Mouse (Mus musculus) T-helper 1 cell (primary cell): ENCODE measurements around the gene Tsc1.

Experiments
- in situ Hi-C: fragments of 300-600 bp; cut with MboI, MseI; formaldehyde crosslinking; loops from one replicate; pipeline ENCODE4 v1.15.1; 2025; ENCODE audit warnings: high pct_unique_total_duplicates

Gene Tsc1

DNA sequence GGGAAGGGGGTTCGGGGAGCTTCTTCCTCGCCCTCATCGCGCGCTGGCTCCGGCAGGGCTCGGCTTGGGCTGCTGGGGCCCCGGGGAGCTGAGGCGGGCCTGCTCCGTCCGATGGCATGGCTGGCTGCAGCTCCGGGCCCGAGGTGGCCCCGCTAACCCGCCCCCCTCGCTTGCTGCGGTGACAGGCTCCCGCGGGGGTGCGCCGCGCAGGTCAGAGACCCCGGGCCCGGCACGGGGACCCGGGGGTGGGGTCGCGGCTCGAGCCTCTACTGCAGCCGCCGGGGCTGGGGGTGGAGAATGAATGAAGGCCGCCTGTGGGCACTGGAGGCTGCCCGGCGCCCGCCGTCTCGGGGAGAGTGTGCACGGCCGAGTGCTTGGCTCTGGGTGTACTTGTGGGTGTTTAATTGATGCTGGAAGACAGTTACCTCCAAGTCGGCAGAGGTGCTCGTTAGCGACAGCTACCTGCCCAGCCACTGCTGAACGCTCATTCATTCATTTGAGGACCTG is 460 bp downstream of the Tsc1 start:
- in situ Hi-C loops, result no loop called here

GRCm38 (mm10) chr2:28643081-28643480 is 2.1 kb downstream of the Tsc1 start:
- in situ Hi-C loops, result no loop called here

DNA sequence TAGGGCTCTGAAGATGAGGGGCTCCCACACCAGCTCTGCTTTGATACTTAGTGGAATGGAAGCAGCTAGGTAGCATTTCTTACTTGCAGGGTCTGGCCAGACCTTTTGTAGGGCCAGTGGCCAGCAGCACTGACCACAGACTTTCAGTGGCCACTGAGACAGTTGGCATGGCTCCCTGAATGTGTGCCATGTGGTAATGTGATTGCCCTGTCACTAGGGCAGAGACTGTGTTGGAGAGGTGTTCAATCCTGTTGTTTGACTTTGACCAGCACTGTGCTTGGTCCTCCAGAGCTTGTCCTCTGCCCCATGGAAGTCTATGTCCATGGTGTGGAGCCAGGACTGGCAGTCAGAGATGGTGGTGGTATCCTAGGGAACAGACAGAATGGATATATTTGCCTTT is 9.5 kb downstream of the Tsc1 start:
- in situ Hi-C loops, result no loop called here

DNA sequence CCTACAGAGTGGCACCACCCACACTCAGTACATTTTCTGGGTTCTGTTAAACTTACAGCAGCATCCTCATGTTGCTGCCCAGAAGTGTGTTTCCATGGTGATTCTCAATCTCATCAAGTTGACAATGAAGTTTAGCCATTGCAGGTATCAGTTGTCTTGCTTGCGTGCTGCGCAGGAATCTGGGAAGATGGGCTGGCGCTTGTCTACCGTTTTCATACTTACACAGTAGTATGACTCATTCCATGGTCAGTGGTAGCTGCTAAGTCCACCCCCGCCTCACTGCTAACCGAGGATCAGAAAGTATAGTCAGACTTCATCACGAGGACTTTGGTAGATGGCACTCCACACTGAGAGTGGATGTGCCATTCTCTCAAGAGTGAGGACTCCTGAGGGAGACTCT is 12.3 kb downstream of the Tsc1 start:
- in situ Hi-C loops, result no loop called here

- in situ Hi-C loops, result no loop called here
Measured at GRCm38 (mm10) chr2:28654295-28654694, 13.3 kb downstream of the Tsc1 start.

GRCm38 (mm10) chr2:28656216-28656615 is 15.2 kb downstream of the Tsc1 start:
- in situ Hi-C loops, result no loop called here

GRCm38 (mm10) chr2:28662891-28663290 is 21.9 kb downstream of the Tsc1 start:
- in situ Hi-C loops, result no loop called here

GRCm38 (mm10) chr2:28665818-28666217 is 24.8 kb downstream of the Tsc1 start:
- in situ Hi-C loops, result no loop called here

GRCm38 (mm10) chr2:28671438-28671837 is 30.4 kb downstream of the Tsc1 start:
- in situ Hi-C loops, result no loop called here

- in situ Hi-C loops, result no loop called here
Measured at GRCm38 (mm10) chr2:28676005-28676404, 35.0 kb downstream of the Tsc1 start.

- in situ Hi-C loops, result no loop called here
Measured at GRCm38 (mm10) chr2:28680710-28681109, 39.7 kb downstream of the Tsc1 start.

GRCm38 (mm10) chr2:28681718-28682117 is 40.7 kb downstream of the Tsc1 start:
- in situ Hi-C loops, result no loop called here

- in situ Hi-C loops, result no loop called here
Measured at GRCm38 (mm10) chr2:28685895-28686294, 44.9 kb downstream of the Tsc1 start.

- in situ Hi-C loops, result no loop called here
Measured at GRCm38 (mm10) chr2:28688431-28688830, 47.4 kb downstream of the Tsc1 start.

GRCm38 (mm10) chr2:28692692-28693091 is 51.7 kb downstream of the Tsc1 start:
- in situ Hi-C loops, result no loop called here

DNA sequence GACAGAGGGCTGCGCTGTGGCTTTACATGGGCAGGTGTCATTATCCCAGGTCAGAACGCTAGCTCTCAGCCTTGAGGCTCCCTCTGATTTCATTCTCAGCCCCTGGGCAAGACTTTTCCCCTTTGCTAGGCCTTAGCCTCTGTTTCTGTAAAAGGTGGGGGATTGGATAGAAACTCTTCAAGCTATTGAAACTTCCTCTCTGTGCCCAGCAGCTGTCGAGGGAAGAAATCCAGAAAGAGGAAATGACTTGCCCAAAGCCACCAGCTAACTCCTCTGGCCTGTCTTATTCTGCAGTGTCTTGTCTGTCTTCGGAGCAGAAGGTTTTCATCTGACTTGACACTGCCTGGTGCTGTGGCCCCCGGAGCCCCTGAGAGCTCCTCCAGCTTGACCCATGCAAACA is 57.5 kb downstream of the Tsc1 start:
- in situ Hi-C loops, result no loop called here

GRCm38 (mm10) chr2:28699361-28700335 is 58.6 kb downstream of the Tsc1 start, which contains the start of the genes Spaca9 and Ak8:
Spaca9 (minus strand) TSS chr2:28699727.
Ak8 (plus strand) TSS chr2:28700164.
- in situ Hi-C loops, result no loop called here

GRCm38 (mm10) chr2:28701646-28702262 is 60.7 kb downstream of the Tsc1 start:
- in situ Hi-C loops, result no loop called here

GRCm38 (mm10) chr2:28706106-28706636 is 65.1 kb downstream of the Tsc1 start:
- in situ Hi-C loops, result no loop called here

DNA sequence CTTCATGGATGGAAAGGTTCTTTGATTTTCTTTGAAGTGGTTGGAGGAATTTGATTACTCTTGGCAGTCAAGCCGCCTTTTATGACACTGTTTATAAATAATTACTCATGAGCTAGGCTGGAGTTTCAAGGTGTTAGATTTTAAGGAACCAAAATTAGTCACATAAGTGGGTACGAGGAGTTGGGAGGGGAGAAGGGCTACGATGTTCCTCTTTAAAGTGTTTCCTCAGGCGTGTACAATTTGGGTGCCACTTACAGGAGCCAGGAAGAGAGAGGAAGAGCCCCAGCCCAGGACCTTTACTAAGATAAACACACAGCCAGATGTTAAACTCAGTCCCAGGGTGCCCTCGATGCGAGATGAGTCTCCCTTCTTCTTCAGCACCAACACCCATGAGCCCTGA is 65.8 kb downstream of the Tsc1 start:
- in situ Hi-C loops, result no loop called here

DNA sequence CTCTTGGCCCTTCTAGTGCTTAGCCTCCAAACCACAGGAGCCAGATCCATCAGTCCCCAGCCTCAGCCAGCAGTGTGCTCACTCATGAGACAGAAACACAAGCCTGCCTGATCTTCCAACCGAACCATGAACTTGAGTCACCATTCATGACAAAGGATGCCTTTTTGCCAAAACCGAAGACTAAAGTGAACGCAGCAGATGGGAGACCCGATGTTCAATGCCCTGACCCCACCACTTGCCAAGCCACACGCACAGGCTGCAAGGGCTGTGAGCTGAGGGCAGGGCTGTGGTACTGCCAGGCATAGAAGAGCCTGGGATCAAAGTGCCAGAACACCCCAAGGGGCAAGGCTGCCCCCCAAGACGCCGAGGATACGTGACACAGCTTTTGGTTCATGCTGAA is 72.0 kb downstream of the Tsc1 start:
- in situ Hi-C loops, result no loop called here

DNA sequence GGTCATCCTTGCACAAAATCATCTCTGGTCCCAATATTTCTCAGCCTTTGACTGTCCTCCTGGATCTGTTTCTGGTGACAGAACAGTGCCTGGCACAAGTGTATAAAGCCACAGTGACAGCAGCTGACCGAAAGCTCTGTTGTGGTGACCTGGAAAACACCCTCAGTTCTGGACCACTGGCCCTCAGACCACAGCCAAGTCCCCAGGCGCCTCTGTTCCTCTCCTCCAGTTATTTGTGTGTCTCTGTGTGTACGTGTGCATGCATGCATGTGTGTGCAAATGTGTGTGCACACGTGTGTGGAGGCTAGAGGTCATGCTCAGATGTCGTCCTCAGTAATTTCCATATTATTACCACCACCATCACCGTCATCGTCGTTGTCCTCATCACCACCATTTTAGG is 81.4 kb downstream of the Tsc1 start:
- in situ Hi-C loops, result no loop called here
